Mouse (Mus musculus) retina, postnatal 7 days (tissue): ENCODE data around the gene Hif3a.
"Not testable (repeated sequence)": the region's sequence is repeated elsewhere in the genome, so short reads cannot be mapped to it uniquely, and the experiment has no call there.

Experiments
- DNase-seq: peaks from one replicate; pipeline ENCODE4 v3.0.0-alpha.2; 2012; ENCODE audit warnings: low read depth, low spot score

Hif3a gene

DNA sequence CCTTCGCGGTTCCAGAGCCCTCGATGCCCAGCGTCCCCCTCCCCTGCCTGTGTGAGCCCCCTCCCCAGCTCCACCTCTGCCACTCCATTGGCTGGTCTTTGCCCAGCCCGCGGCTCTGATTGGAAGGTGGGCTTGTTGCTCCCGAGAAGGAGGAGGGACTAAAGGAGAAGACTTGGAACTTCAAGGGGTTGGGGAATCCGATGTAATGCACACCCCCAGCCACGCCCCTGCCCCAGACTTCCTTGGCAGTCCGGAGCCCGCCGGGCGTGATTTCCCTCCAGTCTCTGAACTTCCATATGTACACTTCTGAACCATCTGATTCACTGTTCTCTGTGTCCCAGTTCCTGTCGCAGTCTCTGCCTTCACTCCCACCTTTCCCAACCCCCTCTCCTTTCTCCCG lies at the start of gene Hif3a:
Hif3a (minus strand) TSS at position 39 of the 400 bp plus-strand sequence.
- DNase-seq: no peak

DNA sequence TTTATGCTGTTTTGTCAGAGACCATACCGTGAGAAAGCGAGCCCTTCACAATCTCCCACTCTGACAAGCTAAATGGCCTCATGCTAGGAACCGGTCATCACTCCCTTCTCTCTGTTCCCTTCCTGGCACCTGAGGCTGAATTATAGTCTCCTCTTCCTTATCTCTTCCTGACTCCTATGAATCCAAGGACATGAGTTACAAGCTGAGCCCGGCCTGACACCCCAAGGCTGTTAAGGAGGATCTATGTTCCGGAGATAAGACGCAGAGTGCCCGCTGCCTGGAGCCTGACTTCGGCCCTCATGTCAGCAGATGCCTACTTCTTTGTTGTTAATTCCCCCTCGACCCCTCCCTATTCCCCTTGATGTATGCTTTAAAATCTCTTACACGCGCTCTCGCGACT lies 39.4 kb upstream of the Hif3a start:
- DNase-seq: not testable (repeated sequence)

DNA sequence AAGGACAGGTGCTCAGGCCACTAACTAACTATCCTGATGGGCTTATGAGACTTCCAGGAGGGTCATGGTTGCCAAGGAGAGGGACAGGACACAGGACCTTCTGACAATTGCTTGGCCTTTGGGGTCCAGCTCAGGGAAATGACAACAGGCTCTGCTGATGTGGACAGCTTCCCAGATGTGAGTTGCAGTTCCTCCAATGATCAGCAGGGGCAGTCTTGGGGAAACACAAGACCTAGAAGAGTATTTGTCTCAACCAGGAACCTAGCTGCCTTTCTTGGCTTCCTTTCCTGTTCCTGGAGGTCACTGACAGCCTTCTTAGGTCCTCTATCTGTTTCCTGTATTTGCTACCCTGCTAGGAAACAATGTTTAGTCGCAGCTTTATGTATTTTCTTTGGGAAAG lies 29.1 kb upstream of the Hif3a start:
- DNase-seq: no peak

DNA sequence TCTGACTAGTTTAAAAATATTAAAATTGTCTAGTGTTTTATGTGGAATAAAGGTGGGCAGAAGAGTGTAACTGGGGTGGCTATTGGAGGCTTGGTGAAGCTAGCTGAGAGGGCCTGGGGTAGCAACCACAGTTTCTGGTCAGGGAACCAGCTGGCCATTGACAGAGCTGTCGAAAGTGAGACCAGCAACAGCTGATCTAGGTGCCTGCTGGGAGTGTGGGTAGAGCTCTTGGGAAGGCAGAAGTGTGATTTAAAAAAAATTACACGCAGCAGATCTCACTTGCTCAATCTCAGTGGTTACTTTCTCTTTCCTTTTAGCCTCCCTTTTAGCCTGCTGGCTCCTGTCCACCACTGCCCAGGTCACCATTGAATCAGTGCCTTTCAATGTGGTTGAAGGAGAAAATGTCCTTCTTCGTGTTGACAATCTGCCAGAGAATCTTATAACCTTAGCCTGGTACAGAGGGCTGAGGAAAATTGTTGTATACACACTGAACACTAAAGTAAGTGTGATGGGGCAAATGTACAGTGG lies 27.9 kb upstream of the Hif3a start:
- no peak for DNase-seq

DNA sequence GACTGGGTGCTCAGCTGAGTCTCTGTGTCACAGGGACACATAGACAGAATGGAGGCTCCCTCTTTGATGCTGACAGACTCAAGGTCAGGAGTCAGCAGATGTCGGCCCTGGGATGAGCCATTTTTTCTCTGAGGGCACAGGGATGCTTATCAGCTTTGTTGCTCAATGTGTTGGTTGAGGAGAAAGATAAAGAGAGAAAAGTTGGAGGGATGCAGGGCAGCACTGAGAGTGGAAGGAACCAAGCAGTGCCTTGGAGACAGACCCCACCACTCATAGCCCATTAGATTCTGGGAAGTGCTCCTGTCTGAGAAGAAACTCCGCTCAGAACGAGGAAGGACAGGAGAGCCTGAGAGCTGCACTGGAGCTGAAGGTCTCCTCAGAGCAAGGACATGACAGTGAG lies 25.5 kb upstream of the Hif3a start:
- no peak for DNase-seq

DNA sequence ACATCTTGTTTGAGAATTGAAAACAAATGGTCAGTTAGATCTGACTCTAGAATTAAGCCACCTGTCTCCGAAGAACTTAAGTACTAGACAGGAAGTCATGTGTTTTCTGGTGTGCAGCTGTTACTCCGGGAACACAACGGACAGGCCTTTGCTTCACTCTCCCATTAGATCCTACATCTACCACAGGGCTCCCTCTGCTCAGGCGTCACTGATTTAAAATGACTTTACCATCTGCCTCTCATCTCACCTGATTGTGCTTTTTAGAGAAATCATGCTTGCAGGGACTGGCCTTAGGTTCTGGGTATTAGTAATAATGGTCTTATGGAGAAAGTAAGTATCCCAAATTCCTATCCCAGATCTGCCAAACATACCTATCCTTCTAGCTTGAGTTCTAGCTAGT lies 20.5 kb upstream of the Hif3a start:
- no peak for DNase-seq

DNA sequence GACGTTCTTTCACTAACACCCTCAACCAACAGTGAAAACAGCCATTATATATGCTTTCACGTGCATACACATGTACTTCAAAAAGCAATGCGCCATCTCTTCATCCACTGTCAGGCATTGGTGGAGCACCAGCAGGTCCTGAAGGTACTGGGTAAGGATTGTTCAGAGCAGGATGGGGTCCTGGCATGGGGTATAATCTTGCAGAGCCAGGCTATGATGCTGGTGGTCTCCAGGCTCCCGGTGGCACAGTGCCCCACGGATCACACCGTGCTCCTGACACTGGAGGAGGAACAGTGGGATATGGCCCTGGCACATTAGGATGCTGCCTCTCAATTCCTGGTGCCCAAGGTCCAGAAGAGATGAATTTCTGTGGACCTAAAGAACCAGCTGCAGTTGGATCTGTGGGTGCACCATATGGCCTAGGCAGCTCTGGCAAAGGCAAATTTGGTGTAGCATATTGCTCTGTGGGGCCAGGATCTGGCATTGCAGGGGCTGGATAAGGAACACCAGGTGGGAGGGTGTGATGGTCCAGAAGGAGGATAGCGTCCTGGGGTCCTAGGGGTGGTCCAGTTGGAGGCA lies 15.9 kb upstream of the Hif3a start:
- DNase-seq: no peak

DNA sequence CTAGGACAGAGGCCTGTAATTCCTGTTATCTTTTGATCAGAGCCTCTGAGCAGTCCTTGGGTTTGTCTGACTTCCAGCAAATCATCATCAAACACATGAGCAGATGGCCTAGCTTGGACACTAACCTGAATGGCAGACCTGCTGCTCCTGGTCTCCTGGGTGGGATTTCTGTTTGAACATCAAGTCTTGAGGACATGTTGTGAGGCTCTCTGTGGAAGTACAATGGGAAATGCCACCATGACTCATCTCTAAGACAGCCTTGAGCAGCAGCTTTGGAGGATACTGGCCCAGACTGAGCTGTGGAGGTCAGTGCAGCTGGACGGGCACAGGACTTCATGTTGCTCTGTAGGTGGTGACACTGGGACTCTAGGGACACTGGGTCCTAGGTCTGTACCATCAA lies 14.3 kb upstream of the Hif3a start:
- no peak for DNase-seq

DNA sequence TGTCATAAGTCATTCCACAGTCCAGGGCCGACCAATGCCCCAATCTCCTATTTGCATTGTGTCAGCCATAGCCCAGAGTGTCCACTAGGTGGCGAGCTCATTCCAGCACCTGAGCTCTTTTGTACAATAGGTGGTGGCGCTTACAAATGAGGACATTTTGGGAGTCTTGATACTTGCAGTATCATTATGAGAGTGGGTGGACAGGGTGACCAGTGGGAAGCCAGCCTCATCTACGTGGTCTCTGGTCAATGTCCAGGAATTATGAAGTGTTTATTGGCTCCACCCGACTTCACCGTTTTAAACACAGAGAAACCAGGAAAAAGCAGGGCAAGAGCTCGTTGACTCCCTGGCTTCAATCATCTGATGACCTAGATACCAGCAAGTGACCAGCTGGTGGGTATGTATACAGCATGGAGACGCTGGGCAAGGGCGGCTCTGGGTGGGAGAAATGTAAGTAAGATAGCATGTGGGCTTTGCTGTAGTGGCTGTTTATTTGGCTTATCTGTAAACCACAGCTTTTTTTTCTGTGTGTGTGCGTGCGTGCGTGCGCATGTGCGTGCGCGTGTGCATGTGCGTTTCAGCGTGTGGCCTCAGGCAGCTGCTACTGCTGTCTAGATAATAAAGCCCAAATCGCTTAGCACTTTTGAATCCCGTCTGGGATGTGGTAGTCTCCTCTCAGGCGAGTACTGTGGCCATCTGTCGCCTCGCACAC lies 11.8 kb upstream of the Hif3a start, which contains the start of gene Psg16:
Psg16 (plus strand) TSS at position 137 of the 712 bp plus-strand sequence.
- DNase-seq: peak; percentile 74

DNA sequence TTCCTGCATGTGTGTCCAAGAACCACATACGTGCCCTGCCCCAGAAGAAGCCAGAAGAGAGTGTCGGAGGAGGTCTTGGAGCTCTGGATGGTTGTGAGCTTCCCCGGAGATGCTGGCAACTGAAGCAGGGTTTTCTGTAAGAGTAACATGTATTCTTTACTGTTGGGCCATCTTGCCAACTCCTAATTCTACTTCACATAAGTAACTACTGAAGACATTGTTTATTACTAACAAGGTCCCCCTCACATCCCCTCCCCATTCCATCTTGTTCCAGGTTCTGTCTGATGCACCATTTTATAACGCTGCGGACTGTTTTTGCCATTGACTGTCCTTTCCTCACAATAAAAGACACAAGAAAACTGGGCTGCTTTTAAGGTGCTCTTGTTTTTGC lies 11.3 kb upstream of the Hif3a start:
- DNase-seq: no peak

DNA sequence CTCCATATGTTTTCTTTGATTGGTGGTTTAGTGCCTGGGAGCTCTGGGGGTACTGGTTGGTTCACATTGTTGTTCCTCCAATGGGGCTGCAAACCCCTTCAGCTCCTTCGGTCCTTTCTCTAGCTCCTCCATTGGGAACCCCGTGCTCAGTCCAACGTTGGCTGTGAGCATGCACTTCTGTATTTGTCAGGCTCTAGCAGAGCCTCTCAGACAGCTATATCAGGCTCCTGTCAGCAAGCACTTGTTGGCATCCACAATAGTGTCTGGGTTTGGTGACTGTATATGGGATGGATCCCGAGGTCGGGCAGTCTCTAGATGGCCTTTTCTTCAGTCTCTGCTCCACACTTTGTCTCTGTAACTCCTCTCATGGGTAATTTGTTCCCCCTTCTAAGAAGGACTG lies 5.4 kb upstream of the Hif3a start:
- DNase-seq: not testable (repeated sequence)

DNA sequence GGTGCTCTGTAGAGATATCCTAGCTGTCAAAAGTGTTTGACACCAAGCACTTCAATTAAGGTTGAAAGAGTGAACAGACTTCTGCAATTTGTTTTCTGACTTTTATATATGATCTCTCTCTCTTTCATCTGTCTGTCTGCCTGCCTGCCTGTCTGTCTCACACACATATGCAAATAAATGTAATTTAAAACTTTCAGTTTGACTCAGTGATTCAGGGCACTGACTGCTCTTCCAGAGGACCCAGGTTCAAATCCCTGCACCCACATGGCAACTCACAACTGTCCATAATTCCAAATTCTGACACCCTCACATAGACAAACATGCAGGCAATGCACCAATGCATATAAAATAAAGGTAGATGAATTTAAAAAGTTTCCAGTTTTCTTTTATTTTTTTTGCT lies 4.8 kb upstream of the Hif3a start:
- no peak for DNase-seq

DNA sequence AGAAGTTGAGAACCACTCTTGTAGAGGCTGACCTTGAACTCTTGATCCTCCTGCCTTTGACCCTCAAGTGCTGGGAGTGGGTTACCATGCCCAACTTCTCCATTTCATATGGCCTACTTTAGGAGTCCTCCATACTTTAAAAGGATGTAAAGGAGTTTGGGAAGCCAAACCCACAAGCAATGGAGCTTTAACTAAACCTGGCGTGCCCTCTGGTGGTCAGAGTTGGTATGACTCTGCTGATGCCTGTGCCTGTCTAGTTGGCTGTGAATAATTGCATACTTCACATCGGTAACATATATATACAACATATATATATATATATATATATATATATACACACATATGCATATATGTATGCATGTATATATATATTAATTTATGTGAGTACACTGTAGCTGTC lies 4.2 kb upstream of the Hif3a start:
- DNase-seq: peak; percentile 66

DNA sequence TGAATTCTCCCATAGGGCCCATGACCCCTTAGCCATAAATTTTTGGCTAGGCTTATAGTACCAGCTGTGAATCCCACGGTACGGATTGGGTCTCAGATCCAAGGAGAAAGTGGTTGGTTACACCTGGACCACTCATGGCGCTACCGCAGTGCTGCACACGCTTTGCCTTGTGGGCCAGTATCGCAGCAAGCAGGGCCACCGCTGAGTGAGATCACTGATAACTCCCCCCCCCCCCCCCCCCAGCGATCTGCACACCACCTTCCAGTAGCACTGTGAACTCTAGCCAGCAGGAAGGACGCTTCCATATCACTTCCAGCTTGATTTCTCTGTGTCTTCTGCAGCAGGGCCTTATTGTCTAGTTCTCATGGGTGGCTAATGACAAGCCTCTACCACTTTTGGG lies 3.4 kb upstream of the Hif3a start:
- no peak for DNase-seq

DNA sequence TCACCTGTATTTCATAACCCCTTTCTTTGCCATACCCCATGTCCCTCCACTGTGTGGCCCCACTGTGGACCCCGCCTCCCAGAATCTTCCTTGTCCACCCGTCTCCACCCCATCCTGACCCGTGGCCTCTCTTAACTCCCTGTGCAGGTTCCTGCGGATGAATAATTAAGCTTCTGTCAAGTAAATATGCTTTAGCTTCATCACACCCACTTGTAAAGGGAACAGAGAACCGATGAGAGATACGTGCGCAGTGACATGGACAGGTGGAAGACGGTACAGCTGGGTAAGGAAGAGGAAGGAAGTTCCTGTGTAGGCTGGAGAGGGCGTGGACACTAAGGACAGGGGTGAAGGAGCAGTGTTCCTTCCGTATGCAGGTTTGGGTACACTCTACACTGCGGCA lies 618 bp upstream of the Hif3a start:
- no peak for DNase-seq

DNA sequence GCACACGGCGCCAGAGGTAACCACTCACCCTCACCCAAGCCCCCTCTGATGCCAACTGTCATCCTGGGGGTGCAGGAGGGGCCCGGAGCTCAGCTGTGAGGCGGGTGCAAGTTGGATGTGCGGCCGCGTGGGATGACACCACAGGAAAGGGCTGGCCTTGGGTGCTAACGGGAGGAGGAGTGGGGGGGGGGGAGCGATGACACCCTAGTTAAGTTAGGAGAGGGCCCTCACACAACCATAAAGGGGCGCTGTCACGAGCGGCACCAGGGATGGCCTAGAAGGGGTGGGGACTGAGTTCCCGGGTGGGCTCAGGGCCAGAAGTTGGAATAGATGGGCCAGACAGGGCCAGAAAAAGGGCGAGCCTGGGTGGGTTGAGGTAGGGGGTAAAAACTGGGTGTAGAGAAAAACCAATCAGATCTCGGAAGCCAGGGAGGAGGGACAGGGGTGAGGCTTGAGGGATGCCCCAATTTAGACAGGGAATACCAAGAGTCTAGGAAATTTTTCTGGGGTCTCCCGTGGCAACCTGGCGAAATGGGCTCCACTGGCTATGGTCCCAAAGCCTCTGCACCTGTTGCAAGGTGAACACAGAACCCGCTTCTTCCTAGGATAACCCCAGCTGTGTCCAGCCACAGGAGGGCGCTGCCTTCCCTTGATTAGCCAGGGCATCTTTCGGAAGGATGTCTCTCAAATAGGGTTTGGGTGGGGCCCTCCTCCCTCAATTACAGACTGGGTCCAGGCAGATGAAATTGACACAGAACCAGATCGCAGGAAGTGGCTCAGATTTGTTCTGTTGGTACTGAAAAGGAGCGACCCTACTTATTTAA lies 1.2 kb downstream of the Hif3a start:
- no peak for DNase-seq

DNA sequence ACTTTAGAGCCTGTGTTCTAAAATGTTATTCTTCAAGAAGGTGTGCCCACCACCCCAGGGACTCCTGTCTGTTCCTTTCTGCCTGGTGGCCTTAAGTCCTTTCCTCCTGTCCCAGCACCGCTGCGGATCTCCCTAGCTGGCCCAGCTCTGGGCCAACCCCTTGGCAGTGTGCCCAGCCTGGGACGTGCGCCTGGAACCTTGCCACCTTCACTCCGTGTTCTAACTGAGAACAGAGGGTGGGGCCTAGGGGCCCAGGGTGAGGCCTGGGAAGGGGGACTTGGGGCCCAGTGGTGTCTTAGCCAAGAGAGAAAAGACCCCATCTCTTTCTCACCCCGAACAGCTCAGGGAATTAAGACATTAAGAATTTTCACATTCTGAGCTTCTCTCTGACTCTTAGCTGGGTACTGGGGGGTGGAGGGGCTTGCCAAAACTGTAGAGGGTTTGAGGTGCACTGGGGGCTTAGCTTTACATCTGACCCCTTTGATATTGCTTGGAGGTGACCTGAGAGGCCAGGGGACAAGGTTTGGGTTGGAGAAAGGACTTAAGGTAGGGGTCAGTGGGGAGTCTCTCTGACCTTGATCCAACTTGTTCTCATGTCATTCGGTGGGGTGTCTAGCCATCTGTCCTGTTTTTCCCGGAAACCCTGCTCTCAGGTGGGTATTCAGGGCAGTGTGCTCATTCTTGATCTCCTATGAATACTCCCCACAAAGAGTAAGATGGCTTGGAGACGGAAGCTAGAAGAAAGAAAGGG lies 2.0 kb downstream of the Hif3a start:
- peak; percentile 63 for DNase-seq

DNA sequence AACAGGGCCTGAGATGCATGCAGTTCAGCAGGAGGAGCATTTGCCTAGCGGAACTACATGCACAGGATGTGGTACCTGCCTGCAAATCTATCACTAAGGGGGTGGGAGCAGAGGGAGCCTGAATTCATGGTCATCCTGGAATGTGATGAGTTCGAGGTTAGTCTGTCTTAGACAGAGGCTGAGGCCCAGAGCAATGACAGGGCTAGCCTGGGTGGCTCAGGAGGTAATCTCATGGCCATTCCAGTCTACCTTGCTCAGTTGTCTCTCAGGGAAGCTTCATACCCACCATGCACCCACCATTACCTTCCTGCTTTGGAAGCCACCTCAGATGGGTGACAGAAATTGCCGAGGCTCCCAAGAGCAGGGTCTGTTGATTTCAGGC lies 2.8 kb downstream of the Hif3a start:
- no peak for DNase-seq

DNA sequence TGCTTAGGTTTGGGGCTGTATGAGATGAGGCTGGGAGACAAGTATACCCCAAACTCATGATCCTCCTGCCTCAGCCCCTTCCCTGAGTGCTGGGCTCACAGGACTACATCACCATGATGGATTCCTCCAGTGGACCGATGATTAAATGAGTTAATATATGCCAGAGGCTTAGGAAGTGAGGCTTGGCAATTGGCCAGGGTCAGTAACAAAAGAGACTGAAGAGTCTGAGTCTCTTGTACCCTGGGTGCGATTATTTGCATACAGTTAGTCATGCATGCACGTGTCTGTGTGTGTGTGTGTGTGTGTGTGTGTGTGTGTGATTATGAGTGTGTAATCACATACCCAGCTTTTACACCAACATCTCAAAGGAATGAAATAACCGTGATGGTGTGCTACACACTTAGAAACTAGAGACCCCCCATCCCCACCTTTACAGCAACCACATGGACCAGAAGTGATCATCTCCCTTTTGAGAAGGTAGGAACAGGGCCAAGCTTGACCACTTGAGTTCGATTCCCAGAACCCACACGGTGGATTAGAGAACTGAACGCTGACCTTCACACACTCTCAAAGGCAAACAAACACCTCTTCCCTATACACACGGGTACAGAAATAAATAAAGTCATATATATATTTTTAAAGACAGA lies 3.3 kb downstream of the Hif3a start:
- DNase-seq: no peak

DNA sequence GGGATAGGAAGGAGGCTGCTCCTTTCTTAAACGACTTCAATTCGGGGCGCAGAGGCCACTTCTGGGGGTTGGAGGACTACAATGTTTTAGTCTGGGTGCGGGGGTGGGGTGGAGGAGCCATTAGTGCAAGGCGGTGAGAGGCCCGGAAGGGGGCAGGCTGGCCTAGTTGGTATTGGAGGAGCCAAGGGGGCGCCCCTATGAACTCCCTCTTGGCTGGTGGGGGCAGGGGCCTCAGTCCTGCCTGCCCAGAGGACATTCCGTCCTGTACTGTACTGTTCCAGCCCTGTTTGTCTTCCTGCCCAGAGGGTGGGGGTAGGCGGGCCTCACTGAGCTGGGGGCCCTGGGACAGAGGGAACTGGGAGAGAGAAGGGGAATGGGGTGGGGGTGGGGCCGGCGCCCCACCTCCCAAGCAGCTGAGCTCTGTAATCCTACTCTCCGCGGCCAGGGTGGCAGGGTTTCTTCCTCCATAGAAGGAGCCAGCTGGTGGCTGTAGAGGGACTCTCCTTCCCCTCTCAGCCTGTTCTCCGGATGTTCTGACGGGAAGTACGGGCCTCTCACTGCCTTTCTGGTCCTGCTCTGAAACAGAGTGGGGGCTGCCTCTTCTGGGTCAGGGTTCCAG lies 4.0 kb downstream of the Hif3a start:
- DNase-seq: no peak
